Mouse (Mus musculus) spleen, postnatal 36 days (tissue): ENCODE measurements around the gene Tcp11.

Source experiments
- DNase-seq, 2 experiments: peaks; one replicate each; pipeline ENCODE4 v3.0.0; 2022; ENCODE audit warnings: low spot score in 2 of 2, mixed read lengths in 1 of 2

Tcp11 gene

DNA sequence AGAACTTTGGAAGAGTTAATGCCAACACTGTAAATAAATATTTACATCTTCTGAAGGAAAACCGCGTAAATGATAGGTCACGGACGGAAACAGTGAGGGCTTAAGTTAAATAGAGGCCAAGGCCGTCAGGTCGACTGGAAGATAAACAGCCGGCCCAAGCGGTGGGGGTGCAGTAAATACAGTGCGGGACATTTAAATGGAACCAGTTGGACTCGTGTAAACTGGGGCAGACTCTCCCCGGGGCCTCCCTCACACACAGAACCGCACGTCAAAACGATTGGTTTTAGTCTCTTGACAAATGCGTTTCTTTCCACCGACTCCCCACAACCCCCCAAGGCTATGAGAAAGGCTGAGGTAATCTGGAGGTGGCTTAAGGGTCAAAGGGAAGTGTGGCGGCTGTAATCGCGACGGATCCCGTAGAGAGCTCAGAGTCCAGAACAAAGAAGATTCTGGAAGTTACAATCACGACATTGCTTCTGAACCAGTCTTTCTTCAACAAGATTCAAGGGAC, 4.0 kb upstream of the Tcp11 start:
- no peak for DNase-seq

- no peak for DNase-seq
These were observed 2.4 kb upstream of the Tcp11 start for GRCm38 (mm10) chr17:28082863-28083262.

DNA sequence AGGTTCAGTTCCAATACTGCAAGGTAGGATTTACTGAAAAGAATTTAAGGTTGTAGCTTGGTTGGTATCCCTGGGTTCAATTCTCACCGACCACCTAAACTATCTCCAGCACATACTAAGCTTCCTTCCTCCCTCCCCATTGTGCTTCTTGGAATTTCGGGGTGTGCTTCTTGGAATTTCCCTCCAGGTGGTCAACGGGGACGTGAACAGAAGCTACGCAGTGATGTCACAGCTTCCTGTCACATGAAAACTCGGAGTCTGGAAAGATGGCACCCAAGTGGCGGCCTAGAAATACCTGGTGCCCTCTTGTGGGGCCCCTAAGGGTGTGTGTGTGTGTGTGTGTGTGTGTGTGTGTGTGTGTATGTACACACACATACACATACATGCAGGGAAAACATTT, 1.4 kb upstream of the Tcp11 start:
- DNase-seq = no peak

DNA sequence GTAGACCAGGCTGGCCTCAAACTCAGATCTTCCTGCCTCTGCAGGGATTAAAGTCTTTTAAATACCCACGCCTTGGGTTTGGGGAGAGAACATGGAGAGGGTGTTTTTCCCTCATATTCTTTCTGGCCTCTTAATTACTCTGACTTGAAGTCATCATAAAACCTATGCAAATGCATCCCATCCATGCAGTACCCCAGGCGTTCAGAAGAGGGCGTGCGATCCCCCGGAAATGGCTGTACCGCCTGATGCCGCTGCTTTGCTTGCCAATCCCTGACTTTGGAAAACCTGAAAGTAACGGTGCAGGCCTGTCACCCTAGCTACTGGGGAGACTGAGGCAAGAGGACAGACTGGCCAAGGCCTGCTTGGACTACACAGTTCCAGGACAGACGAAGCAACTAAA, 946 bp upstream of the Tcp11 start:
- no peak for DNase-seq

- DNase-seq = no peak
These were observed 352 bp upstream of the Tcp11 start for GRCm38 (mm10) chr17:28080817-28081165.

GRCm38 (mm10) chr17:28079618-28080017, 821 bp downstream of the Tcp11 start:
- peak; percentile 68 to 81 for DNase-seq

GRCm38 (mm10) chr17:28078028-28078427, 2.4 kb downstream of the Tcp11 start:
- DNase-seq = no peak

DNA sequence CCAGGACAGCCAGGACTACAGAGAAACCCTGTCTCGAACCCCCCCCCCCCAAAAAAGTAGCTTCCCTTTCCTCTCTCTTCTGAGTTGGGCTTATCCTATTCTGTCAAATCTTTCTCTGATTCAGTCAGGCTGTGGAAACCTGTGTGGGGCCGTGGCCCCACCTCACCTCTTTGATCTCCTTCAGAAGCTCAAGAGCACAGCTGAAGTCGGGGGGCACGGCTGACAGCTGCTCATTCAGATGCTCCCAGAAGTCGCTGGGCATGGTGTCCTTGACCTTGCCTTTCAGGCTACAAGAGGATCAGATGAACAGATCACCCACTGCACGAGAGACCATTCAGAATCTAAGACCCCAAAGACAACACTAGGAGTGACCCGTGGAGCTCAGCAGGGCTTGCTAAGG, 6.0 kb downstream of the Tcp11 start:
- no peak for DNase-seq

DNA sequence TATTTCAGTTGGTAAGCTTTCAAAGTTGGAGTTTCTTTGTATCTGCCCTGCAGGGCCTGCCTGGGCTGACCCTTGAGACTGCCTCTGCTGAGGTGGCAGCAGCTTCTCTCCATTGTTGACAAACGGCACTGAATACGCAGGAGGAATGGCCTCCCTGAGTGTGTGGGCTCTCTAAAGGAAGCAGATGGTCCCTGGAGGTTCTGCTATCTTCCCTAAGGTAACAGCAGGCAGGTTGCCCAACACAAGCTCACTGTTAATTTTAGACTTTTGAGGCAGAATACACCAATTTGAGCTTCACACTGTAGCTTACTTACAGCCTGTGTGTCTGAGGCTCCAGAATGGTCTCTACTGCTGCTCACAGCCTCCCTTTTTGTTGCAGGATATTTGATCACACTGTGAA, 7.7 kb downstream of the Tcp11 start:
- DNase-seq = no peak

GRCm38 (mm10) chr17:28070256-28070655, 10.2 kb downstream of the Tcp11 start:
- no peak for DNase-seq

DNA sequence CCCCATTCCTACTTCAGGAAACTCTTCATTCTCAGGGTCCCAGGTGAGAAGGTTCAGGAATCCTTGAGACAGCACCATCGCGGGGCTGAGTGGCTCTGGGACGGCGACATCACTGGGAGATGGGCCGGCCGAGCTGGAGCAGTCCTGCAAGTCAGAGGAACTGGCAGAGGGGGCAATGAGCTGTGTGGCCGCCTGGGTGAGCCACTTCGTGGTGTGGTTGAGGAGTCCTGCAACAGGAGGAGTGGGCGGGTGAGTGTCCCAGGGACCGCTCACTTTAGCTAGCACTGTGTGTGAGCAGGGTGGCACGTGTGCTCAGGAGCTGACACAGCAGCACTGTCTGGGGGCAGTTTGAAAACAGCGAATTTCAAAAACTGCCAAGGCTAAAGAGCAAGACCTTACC, 11.0 kb downstream of the Tcp11 start:
- DNase-seq = no peak

DNA sequence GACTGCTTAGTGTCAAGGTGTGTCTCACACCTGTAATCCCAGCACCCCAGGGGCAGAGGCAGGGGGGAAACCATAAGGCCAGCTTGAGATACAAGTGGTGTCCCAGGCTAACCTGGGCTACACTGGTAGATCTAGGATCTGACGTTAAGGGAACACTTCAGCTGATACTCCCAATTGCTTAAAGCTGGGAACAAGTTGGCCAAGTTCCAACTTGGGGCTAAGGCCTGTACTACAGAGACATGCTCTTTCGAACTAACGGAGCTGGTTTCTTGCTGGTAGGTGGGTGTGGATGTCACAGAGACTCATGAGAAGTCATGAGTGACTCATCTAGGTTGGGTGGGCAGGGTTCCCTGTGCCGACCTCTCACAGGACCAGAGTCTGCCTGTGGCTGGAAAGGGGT, 13.1 kb downstream of the Tcp11 start:
- DNase-seq = no peak

DNA sequence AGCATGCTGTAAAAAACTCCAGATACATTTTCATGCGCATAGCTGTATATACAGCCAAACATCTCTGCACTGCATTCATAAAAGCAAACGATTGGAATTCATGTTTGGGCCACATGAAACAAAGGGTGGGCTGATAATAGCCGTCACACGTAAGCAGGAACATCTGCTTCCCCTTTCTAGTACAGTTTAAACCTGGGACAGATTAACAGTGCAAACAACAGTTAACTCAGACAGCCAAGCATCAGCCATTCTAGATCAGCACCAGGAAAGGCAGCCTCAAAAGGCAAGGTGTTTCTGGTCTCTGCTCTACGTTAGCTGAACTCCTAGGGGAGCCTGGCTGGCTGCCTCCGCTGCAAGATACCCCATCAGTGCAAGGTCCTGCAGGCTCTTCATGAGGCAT, 17.3 kb downstream of the Tcp11 start:
- no peak for DNase-seq

GRCm38 (mm10) chr17:28062710-28063109, 17.7 kb downstream of the Tcp11 start:
- DNase-seq = no peak

- no peak for DNase-seq
These were observed 19.0 kb downstream of the Tcp11 start for GRCm38 (mm10) chr17:28061472-28061871.

- no peak for DNase-seq
These were observed 19.8 kb downstream of the Tcp11 start for GRCm38 (mm10) chr17:28060681-28061080.

- no peak for DNase-seq
These were observed 22.1 kb downstream of the Tcp11 start for GRCm38 (mm10) chr17:28058346-28058745.

DNA sequence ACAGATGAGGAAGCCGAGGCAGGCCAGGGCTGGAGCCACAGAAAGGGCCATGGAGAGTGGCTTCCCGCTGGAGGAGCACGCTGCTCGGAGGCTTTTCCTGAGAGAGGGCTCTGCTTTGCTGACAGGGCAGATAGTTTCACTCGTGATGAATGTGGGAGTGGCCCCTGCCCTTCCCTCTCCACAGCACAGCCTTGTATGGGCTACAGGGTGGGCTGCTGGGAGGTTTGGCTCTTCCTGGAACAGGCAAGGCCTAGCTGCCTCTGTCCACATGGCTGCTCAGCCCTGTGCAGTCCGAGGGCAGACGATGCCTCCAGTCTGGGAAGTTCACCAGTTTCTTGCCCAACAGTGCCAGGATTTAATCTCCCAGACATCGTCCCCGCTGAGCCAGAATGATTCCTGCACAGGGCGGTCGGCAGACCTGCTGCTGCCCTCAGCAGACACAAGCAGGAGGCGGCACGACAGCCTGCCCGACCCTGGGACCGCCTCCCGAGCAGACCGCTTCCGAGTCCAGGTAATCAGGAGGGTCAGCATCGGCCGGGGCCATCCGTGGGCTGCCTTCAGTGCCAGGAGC, 28.1 kb downstream of the Tcp11 start:
- DNase-seq = no peak

GRCm38 (mm10) chr17:28050210-28050609, 30.2 kb downstream of the Tcp11 start:
- no peak for DNase-seq

DNA sequence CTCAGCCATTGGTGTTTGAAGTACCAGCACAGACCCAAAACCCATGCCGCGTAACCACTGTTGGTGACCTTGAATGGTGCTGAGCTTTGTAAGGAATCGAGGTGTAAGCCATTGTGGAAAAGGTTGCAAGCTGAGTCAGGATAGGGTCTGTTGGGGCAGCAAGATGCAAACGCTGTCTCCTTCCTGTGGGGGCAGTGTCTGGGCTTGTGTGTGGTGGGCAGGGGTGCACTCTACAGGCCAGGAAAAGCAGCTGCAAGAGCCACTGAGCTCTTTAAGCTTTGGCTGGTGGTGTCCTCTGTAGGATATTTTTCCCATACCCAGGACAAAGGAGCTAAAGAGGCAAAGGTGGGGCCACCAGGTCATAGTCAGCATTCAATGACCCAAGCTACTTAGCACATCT, 32.0 kb downstream of the Tcp11 start:
- no peak for DNase-seq

DNA sequence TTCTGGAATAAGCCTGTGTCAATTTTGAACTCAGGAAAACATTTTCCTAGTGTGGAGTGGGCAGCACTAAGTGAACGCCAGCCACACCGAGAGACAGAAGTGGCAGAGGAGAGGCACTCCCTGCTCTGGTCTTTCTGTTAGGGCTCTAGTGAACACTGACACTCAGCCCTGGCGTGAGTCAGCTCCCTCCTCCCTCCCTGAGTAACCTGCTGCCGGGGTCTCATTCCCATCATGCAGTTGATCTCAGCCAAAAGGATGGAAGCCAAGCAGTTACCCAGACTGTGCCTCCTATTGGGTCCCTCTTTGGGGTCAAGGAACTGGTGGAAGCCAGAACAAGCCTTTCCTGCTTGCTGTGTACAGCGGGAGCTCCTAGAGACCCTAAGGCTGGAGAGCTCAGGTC, 32.9 kb downstream of the Tcp11 start:
- DNase-seq = no peak

GRCm38 (mm10) chr17:28047017-28047416, 33.4 kb downstream of the Tcp11 start:
- DNase-seq = no peak

GRCm38 (mm10) chr17:28042299-28042771, 38.1 kb downstream of the Tcp11 start:
- no peak for DNase-seq

- DNase-seq = no peak
These were observed 39.1 kb downstream of the Tcp11 start for GRCm38 (mm10) chr17:28041298-28041697.
